Mouse (Mus musculus) megakaryocyte progenitor cell, adult 5-6 weeks (primary cell): ENCODE results near the gene Zdhhc7. TPM values are rescaled to one million over a fixed set of nuclear protein-coding genes. Genes with fewer than 3 reads are reported as not detected.
A peak's percentile ranks its signal among the peaks of the same experiment; 100 is the strongest.

Source experiments
- ATAC-seq: replicated peaks from 2 replicates; pipeline ENCODE4 v1.8.0; 2016; ENCODE audit warnings: mild to moderate bottlenecking, moderate TSS enrichment, inconsistent platforms; ENCODE audit not compliant: poor library complexity
- total RNA-seq, 2 experiments: library from RNA; stranded (forward) in 1 of 2; stranded (reverse) in 1 of 2; fragments of 157-497, 149-512 nt in 1 of 2; fragments of 200-1000 nt in 1 of 2; gene quantifications; 2 replicates each; pipeline versions ENCODE4 v1.2.3 to v1.2.4; 2015 to 2017

Zdhhc7 gene
- total RNA-seq, 2 experiments from 2014 or later, result 11.1 to 19.4 TPM

DNA sequence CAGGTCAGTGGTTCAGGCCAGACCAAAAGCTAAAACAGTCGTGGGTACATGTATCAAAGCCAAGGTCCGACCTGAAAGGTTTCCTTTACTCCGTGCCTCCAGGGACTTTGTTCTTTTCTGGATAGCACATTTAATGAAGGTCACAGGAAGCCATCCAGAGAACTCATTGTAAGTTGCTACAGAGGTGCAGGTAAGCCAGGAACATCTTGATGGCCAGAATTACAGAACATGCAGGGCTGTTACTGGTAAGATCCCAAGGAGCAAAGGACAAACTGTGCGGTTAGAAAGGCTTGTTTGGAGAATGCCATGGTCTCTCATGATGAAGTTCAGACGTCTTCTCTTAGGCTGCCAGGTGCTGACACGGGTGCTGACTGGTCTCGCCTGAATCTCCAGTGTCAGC is 15.3 kb upstream of the Zdhhc7 start:
- ATAC-seq, result no peak

DNA sequence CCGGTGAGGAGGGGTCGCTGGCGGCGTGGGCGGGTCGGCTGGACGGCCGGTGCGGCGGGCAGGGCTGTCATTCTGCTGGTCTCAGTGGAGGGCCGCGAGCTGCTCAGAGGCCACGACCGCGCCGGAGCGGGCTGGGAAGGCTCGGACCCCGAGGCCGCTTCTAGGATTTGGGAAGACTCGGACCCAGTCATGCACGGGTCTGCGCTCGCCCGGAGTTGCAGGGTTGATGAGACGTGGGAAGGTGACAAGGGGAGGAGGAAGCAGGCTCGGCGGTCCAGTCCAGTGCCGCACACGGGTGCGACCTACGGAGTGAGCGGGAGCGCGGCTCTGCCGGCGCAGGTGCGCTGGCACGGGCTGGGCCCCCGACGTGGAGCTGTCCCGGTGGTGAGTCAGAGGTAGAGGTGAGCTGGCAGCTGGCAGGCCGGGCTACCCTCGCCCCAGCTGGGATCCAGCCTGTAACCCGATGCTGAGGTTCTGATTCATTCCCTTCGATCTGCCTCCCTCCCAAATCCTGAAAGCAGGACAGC is 13.1 kb upstream of the Zdhhc7 start:
- ATAC-seq, result no peak

- peak; percentile 87 for ATAC-seq
These were observed 12.5 kb upstream of the Zdhhc7 start, which contains the start of gene 6430548M08Rik for GRCm38 (mm10) chr8:120113758-120114255. 6430548M08Rik (plus strand) TSS chr8:120114152.

DNA sequence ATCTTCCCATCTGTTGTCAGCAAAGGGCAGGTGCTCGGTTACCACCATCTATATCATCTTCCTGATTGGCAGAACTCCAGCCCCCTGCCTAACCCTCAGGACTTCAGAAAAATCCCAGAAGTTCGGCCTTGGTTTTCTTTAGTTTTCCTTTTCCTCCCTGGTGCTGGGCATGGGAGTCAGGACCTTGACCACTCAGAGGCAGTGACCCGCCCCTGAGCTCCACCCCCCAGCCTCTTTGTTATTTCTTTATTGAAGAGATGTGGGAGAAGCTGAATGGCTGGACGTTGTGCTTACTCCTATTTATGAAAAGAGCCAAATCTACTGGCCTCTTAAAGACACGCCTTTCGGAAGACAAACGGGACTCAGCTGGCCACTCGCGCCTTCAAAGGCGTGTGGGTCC is 12.0 kb upstream of the Zdhhc7 start:
- ATAC-seq, result no peak

GRCm38 (mm10) chr8:120112535-120112934 is 11.3 kb upstream of the Zdhhc7 start:
- ATAC-seq, result peak; percentile 27

DNA sequence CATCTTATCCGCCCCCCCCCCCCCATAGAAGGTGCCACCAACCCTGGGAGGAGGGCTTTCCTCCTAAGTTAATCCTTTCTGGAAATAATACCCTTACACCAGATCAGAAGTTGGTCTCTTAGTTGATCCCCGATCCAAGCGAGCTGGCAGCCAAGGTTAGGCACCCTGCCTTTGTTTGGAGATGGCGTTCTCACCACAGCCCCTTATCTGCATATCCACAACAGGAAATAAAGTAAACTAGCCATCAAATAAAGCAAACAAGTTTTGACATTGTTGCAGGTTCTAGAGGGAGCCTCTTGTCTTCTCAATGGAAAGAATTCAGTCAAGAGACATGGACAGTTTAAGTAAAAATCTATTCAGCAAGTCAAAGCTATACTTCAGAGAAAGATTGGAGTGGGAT is 10.1 kb upstream of the Zdhhc7 start:
- ATAC-seq, result no peak

GRCm38 (mm10) chr8:120110966-120111365 is 9.7 kb upstream of the Zdhhc7 start:
- ATAC-seq, result no peak

GRCm38 (mm10) chr8:120109149-120109548 is 7.9 kb upstream of the Zdhhc7 start:
- ATAC-seq, result peak; percentile 43

- no peak for ATAC-seq
These were observed 3.5 kb upstream of the Zdhhc7 start for GRCm38 (mm10) chr8:120104721-120105272.

DNA sequence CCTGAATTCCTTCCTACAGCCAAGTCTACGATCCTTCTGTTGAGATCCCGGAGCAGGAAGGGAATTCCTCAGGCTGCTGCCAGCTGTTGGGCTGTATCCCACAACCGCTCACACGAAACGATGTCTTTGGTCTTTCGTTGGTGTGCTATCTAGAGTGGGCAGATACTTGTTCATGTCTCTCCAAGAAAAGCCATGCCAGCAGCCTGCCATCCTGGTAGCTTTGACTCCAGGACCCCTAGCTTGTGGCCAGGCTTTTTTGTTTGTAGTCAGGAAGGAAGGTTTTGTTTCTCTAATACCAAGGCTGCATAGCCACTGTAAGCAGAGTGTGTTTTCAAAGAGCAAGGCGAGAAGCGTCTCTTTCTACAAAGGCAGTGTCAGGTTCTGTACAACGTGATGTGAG is 2.6 kb upstream of the Zdhhc7 start:
- ATAC-seq, result no peak

GRCm38 (mm10) chr8:120100388-120101067 is 754 bp downstream of the Zdhhc7 start:
- peak; percentile 40; the same call in 1 of the 2 replicates for ATAC-seq

- no peak for ATAC-seq
These were observed 4.8 kb downstream of the Zdhhc7 start for GRCm38 (mm10) chr8:120096486-120096885.

- no peak for ATAC-seq
These were observed 6.5 kb downstream of the Zdhhc7 start for GRCm38 (mm10) chr8:120094801-120095200.

DNA sequence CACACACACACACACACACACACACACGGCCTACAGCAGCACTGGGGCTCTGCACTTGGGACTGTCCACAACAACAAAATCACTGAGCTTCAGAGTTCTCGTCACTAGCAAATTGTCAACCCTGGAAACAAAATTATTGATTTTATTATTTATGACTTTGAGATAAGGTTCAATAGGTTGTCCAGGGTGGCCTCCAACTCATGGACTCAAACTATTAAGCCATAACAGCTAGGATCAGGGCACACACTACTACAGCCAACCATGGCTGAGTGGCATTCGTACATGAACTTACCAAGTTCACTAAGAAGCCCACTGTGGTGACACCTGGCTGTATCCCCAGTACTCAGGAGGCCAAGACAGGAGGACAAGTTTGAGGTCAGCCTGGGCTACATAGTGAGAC is 8.2 kb downstream of the Zdhhc7 start:
- ATAC-seq, result no peak

- ATAC-seq, result no peak
These were observed 10.2 kb downstream of the Zdhhc7 start for GRCm38 (mm10) chr8:120091032-120091431.

DNA sequence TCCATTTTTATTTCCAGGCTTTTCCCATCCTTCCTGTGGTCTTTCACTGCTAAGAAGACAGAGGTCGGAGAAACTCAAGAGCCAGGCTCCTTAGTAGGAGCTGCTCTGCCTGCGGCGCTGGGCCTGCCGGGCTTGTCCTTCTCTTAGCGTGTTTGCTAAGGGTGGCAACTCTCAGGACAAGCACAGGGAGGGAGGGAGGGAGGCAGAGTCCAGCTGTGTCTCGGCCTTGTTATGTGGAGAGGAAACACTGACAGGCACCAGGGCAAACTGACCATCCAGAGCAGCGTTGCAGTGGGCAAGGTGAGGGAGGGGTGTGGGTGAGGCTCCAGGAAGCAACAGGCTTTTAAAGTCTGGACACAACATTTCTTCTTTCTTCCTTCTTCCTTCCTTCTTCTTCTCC is 11.8 kb downstream of the Zdhhc7 start:
- no peak for ATAC-seq

DNA sequence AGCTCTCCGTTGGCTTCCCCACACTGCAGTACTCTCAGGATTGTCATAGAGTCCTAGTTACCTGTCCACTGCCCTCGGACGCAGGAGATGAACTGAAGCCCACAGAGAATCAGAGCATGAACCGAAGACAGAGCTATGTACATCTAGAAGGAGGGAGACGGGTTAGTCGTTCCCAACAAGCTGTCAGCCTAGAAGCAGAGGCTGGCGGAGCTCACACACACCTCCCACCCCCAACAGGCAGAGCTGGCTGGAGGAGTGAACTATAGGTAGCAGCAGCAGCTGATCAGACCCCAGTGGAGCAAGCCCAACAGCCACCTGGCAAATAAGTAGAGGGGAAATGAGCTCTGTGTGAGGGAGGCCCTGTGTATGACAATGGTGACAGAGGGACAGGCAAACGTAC is 16.5 kb downstream of the Zdhhc7 start:
- no peak for ATAC-seq

GRCm38 (mm10) chr8:120083261-120083660 is 18.0 kb downstream of the Zdhhc7 start:
- no peak for ATAC-seq

DNA sequence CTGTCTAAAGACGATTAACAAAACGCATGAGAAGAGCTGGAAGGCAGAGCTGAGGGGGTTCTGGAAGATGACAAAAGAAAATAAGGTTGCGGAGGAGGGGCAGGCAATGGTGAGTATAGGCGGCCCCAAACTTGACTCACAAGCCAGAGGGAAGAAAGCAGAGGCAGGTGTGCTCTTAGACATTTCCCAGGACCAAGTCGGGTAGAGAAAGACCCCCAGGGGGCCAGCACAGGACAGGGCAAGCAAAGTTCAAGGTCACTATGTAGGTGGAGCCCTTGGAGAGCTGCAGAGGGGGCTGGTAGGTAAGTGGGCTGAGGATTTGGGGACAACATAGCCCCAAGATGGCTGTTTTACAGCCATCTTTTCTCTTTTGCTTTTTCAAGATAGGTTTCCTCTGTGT is 21.9 kb downstream of the Zdhhc7 start:
- ATAC-seq, result no peak

DNA sequence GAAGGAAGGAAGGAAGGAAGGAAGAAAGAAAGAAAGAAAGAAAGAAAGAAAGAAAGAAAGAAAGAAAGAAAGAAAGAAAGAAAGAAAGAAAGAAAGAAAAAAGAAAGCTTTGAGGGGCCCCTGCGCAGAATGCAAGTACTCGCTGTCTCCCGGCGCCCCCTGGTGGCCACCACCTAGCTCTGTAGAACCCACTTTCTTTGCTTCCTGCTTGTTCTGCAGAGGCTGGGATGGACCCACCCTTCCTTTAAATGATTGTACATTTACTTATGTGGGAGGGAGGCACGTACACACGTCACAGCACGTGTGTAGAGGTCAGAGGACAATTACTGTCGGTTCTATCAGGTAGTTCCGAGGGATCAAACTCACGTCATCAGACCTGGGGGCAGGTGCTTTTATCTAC is 23.2 kb downstream of the Zdhhc7 start:
- peak; percentile 86 for ATAC-seq

- no peak for ATAC-seq
These were observed 25.9 kb downstream of the Zdhhc7 start for GRCm38 (mm10) chr8:120075347-120075746.

- no peak for ATAC-seq
These were observed 26.8 kb downstream of the Zdhhc7 start for GRCm38 (mm10) chr8:120074516-120074915.
